Mouse (Mus musculus): ENCODE measurements around the gene Tubb4b. TPM values are rescaled to one million over a fixed set of nuclear protein-coding genes. Genes with fewer than 3 reads are reported as not detected.

The Tubb4b gene
- total and polyA plus RNA-seq, 2 experiments from 2014 or later = 469 to 553 TPM

GRCm38 (mm10) chr2:25177685-25178084, 46.8 kb downstream of the Tubb4b start:
- H3K4me1 ChIP-seq (ENCODE audit: insufficient read depth) = peaks cover 10% of the 10 kb centered on the region; the same call in 1 of the 2 replicates
- no peaks in the 10 kb centered on the region for H3K36me3 ChIP-seq (ENCODE audit: insufficient read depth)
- DNase-seq (peak; percentile 57), ATAC-seq (peak; percentile 13)
- TF ChIP-seq CTCF (IDR thresholded peaks at IDR 0.05; ENCODE audit: low read depth) = no peak
- no peaks in the 10 kb centered on the region for H3K27me3 ChIP-seq (ENCODE audit: insufficient read depth, low read length)
- 0 out of 2 replicates have a peak overlapping the region, but pooled peaks have one; percentile 13 for H3K4me2 ChIP-seq (ENCODE audit: low read depth)
- peak overlapping the region; percentile 15; the same call in 1 of the 2 replicates for H3K9ac ChIP-seq
- H3K4me3 ChIP-seq (ENCODE audit: low read depth, low read length) = no peak overlapping the region
- no peaks in the 10 kb centered on the region for H3K9me3 ChIP-seq (ENCODE audit: low read length)
- 11% methylated on average over 6 of the region's 6 CpGs for WGBS
- H3K27ac ChIP-seq (ENCODE audit: low read depth, low read length) = peak overlapping the region; percentile 78

DNA sequence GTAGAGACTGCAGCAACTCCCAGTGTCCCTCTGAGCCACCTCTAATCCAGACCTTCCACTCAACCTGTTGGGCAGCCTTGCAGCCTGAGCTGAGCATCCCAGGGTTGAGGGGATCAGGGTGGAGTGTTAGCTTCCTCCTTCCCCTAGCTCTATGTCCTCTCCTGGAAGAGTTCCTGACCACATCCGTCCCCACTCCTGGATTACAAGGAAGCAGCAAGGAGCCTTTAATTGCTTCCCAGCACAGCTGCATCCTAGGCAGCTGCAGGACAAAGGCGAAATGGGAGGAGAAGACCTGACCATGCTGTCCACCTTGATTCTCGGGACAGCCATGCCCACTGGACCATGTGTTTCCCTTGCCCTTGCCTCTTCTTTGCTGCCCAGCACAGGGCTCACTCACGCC, 47.4 kb downstream of the Tubb4b start:
- 21% methylated on average over 4 of the region's 4 CpGs for WGBS
- DNase-seq = no peak
- TF ChIP-seq CTCF (IDR thresholded peaks at IDR 0.05; ENCODE audit: low read depth) = no peak
- no peaks in the 10 kb centered on the region for H3K9me3 ChIP-seq (ENCODE audit: low read length)
- peak overlapping the region; percentile 15; the same call in 1 of the 2 replicates for H3K9ac ChIP-seq
- H3K27ac ChIP-seq (ENCODE audit: low read depth, low read length) = peak overlapping the region; percentile 70
- no peak for ATAC-seq
- H3K27me3 ChIP-seq (ENCODE audit: insufficient read depth, low read length) = no peaks in the 10 kb centered on the region
- H3K4me3 ChIP-seq (ENCODE audit: low read depth, low read length) = no peak overlapping the region
- peak overlapping the region; percentile 9; the same call in 1 of the 2 replicates for H3K4me2 ChIP-seq (ENCODE audit: low read depth)
- peaks cover 6% of the 10 kb centered on the region; the same call in 1 of the 2 replicates for H3K4me1 ChIP-seq (ENCODE audit: insufficient read depth)
- H3K36me3 ChIP-seq (ENCODE audit: insufficient read depth) = no peaks in the 10 kb centered on the region

GRCm38 (mm10) chr2:25176573-25176972, 47.9 kb downstream of the Tubb4b start:
- no peaks in the 10 kb centered on the region for H3K36me3 ChIP-seq (ENCODE audit: insufficient read depth)
- H3K4me2 ChIP-seq (ENCODE audit: low read depth) = no peak overlapping the region
- DNase-seq (no peak), ATAC-seq (no peak)
- H3K27me3 ChIP-seq (ENCODE audit: insufficient read depth, low read length) = no peaks in the 10 kb centered on the region
- no peak overlapping the region for H3K9ac ChIP-seq
- TF ChIP-seq CTCF (IDR thresholded peaks at IDR 0.05; ENCODE audit: low read depth) = no peak
- no peaks in the 10 kb centered on the region for H3K9me3 ChIP-seq (ENCODE audit: low read length)
- peaks cover 2% of the 10 kb centered on the region; the same call in 1 of the 2 replicates for H3K4me1 ChIP-seq (ENCODE audit: insufficient read depth)
- no peak overlapping the region for H3K27ac ChIP-seq (ENCODE audit: low read depth, low read length)
- no peak overlapping the region for H3K4me3 ChIP-seq (ENCODE audit: low read depth, low read length)
- 66% methylated on average over 6 of the region's 6 CpGs for WGBS

GRCm38 (mm10) chr2:25175690-25176078, 48.8 kb downstream of the Tubb4b start:
- Histone ChIP-seq H3K36me3 (ENCODE audit: insufficient read depth) (no peaks in the 10 kb centered on the region), H3K27ac (ENCODE audit: low read depth, low read length) (no peak overlapping the region), H3K9me3 (ENCODE audit: low read length) (no peaks in the 10 kb centered on the region), H3K4me1 (ENCODE audit: insufficient read depth) (peaks cover 2% of the 10 kb centered on the region; the same call in 1 of the 2 replicates), H3K9ac (no peak overlapping the region), H3K27me3 (ENCODE audit: insufficient read depth, low read length) (no peaks in the 10 kb centered on the region), H3K4me3 (ENCODE audit: low read depth, low read length) (no peak overlapping the region), H3K4me2 (ENCODE audit: low read depth) (no peak overlapping the region)
- no peak for TF ChIP-seq CTCF (IDR thresholded peaks at IDR 0.05; ENCODE audit: low read depth)
- 74% methylated on average over 4 of the region's 4 CpGs for WGBS
- ATAC-seq (no peak), DNase-seq (no peak)

DNA sequence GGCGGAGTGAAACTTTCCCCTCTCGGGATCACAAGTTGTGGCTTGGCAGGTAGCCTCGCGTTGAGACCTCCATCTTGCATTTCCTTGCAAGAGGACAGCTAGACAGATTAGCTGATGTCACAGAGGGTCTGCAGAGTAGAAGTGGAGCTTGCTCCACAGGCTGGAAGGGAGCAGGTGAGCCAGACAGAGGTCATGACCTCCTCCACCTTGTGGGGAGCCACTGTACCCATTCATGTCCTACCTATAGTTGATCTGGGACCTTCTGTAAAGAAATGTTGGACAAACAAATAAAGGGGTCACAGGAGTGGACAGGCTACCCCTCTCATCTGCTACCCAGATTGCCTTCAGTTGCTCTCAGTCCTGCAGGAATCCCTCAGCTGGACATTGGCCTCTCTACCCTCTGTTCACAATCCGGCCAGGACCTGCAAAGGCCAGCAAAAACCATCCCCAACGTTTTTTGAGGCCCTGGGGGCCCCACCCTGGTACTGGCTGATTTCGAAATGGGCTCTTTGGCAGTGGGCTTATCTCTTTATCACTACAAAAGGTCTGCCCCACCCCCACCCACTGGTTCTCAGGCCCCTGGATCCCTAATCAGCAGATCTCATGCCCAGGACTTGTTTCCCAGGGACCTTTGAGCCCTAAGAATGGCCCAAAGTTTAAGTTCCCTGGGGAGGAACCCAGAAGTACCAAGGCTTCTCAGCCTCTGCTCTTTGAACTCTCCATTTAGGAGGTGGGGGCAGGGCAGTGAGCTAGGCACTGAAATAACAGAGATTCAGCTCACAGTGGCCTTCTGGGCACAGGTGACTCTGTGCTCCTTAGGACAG, 49.4 kb downstream of the Tubb4b start:
- WGBS = 63% methylated on average over 7 of the region's 7 CpGs
- Histone ChIP-seq H3K36me3 (ENCODE audit: insufficient read depth) (no peaks in the 10 kb centered on the region), H3K4me1 (ENCODE audit: insufficient read depth) (peaks cover 2% of the 10 kb centered on the region; the same call in 1 of the 2 replicates), H3K4me2 (ENCODE audit: low read depth) (no peak overlapping the region), H3K27ac (ENCODE audit: low read depth, low read length) (no peak overlapping the region), H3K9ac (no peak overlapping the region), H3K27me3 (ENCODE audit: insufficient read depth, low read length) (no peaks in the 10 kb centered on the region), H3K4me3 (ENCODE audit: low read depth, low read length) (no peak overlapping the region), H3K9me3 (ENCODE audit: low read length) (no peaks in the 10 kb centered on the region)
- DNase-seq (no peak), ATAC-seq (no peak)
- TF ChIP-seq CTCF (IDR thresholded peaks at IDR 0.05; ENCODE audit: low read depth) = no peak

DNA sequence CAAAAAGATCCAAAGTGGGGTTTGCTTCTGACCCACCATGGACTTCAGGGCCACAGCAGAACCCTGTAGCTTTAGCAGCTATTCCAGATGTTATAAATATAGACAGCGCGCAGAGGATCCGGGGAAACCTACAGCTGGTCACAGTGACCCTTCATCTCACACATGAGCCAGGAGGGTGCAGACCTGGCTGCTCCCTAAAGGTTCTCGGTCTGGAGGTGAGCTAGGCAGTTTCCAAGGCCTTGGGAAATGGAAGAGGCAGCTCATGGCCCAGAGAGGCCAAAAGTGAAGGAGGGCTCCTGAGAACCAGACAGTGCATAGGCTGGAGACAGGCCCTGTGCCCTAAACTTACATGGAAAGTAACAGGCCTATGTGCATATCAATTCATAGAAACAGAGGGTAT, 50.7 kb downstream of the Tubb4b start:
- Histone ChIP-seq H3K9me3 (ENCODE audit: low read length) (no peaks in the 10 kb centered on the region), H3K4me2 (ENCODE audit: low read depth) (no peak overlapping the region), H3K9ac (no peak overlapping the region), H3K36me3 (ENCODE audit: insufficient read depth) (no peaks in the 10 kb centered on the region), H3K4me1 (ENCODE audit: insufficient read depth) (peaks cover 6% of the 10 kb centered on the region), H3K27me3 (ENCODE audit: insufficient read depth, low read length) (no peaks in the 10 kb centered on the region), H3K4me3 (ENCODE audit: low read depth, low read length) (no peak overlapping the region), H3K27ac (ENCODE audit: low read depth, low read length) (no peak overlapping the region)
- DNase-seq (no peak), ATAC-seq (no peak)
- TF ChIP-seq CTCF (IDR thresholded peaks at IDR 0.05; ENCODE audit: low read depth) = no peak
- WGBS = 98% methylated on average over 4 of the region's 4 CpGs

DNA sequence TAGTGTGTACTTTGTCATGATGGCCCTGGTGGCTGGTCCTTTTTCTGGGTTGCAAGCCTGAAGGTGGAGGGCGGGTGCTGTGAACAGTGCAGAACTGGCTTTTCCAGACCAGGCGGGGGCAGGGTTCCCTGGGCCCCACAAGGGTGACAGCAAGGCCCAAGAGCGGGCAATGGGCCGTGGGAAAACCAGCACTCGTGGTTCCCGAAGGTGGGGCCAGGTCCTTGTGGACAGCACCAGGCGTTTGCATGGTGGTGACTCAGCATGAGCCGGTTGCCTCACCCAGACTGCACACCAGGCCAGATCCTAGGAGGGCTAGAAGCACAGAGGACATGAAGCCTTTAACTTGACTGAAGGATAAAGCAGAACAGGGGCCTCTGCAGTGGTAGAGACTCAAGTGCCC, 51.9 kb downstream of the Tubb4b start:
- H3K4me3 ChIP-seq (ENCODE audit: low read depth, low read length) = no peak overlapping the region
- H3K4me2 ChIP-seq (ENCODE audit: low read depth) = no peak overlapping the region
- H3K27ac ChIP-seq (ENCODE audit: low read depth, low read length) = no peak overlapping the region
- no peak for TF ChIP-seq CTCF (IDR thresholded peaks at IDR 0.05; ENCODE audit: low read depth)
- H3K9me3 ChIP-seq (ENCODE audit: low read length) = no peaks in the 10 kb centered on the region
- WGBS = 77% methylated on average over 8 of the region's 8 CpGs
- no peak overlapping the region for H3K9ac ChIP-seq
- DNase-seq (no peak), ATAC-seq (no peak)
- H3K36me3 ChIP-seq (ENCODE audit: insufficient read depth) = no peaks in the 10 kb centered on the region
- no peaks in the 10 kb centered on the region for H3K27me3 ChIP-seq (ENCODE audit: insufficient read depth, low read length)
- H3K4me1 ChIP-seq (ENCODE audit: insufficient read depth) = peaks cover 6% of the 10 kb centered on the region

Other genes starting within 250 kb of the Tubb4b start
Only the 30 nearest of the 33 such genes appear.
- 285 and 329 TPM in 2 replicates for gene Nsmf, start 170.3 kb downstream of the Tubb4b start, total RNA-seq (2014; rRNA removed)
- 258 and 262 TPM in 2 replicates for gene Nsmf, start 170.3 kb downstream of the Tubb4b start, polyA plus RNA-seq (2015; fragmentation: Nextera tagmentation; extraction: Ambion mirVana)
- gene Entpd8, start 144.4 kb downstream of the Tubb4b start, total RNA-seq (2014; rRNA removed) = not detected in 2 replicates
- gene Entpd8, start 144.4 kb downstream of the Tubb4b start, polyA plus RNA-seq (2015; fragmentation: Nextera tagmentation; extraction: Ambion mirVana) = not detected in 2 replicates
- gene Noxa1, start 129.6 kb downstream of the Tubb4b start, total RNA-seq (2014; rRNA removed) = not detected in 2 replicates
- gene Noxa1, start 129.6 kb downstream of the Tubb4b start, polyA plus RNA-seq (2015; fragmentation: Nextera tagmentation; extraction: Ambion mirVana) = not detected in 2 replicates
- 38.2 and 40.0 TPM in 2 replicates for gene Nrarp, start 43.9 kb downstream of the Tubb4b start, total RNA-seq (2014; rRNA removed)
- gene Nrarp, start 43.9 kb downstream of the Tubb4b start, polyA plus RNA-seq (2015; fragmentation: Nextera tagmentation; extraction: Ambion mirVana) = 17.0 and 17.8 TPM in 2 replicates
- 1.7 and 3.3 TPM in 2 replicates for gene Tor4a, start 27.8 kb downstream of the Tubb4b start, total RNA-seq (2014; rRNA removed)
- gene Tor4a, start 27.8 kb downstream of the Tubb4b start, polyA plus RNA-seq (2015; fragmentation: Nextera tagmentation; extraction: Ambion mirVana) = 0.92 and 1.2 TPM in 2 replicates
- 94.6 and 115 TPM in 2 replicates for gene Nelfb, start 13.2 kb downstream of the Tubb4b start, total RNA-seq (2014; rRNA removed)
- gene Nelfb, start 13.2 kb downstream of the Tubb4b start, polyA plus RNA-seq (2015; fragmentation: Nextera tagmentation; extraction: Ambion mirVana) = 57.1 and 76.1 TPM in 2 replicates
- not detected in 2 replicates for gene Stpg3, start 10.1 kb downstream of the Tubb4b start, total RNA-seq (2014; rRNA removed)
- gene Stpg3, start 10.1 kb downstream of the Tubb4b start, polyA plus RNA-seq (2015; fragmentation: Nextera tagmentation; extraction: Ambion mirVana) = not detected in 2 replicates
- gene Fam166a, start 6.0 kb downstream of the Tubb4b start, total RNA-seq (2014; rRNA removed) = not detected in 2 replicates
- 0.94 TPM in 1 of 2 replicates, not detected in the other for gene Fam166a, start 6.0 kb downstream of the Tubb4b start, polyA plus RNA-seq (2015; fragmentation: Nextera tagmentation; extraction: Ambion mirVana)
- gene Slc34a3, start 9.7 kb upstream of the Tubb4b start, total RNA-seq (2014; rRNA removed) = not detected in 2 replicates
- not detected in 2 replicates for gene Slc34a3, start 9.7 kb upstream of the Tubb4b start, polyA plus RNA-seq (2015; fragmentation: Nextera tagmentation; extraction: Ambion mirVana)
- not detected in 2 replicates for gene Rnf224, start 12.1 kb upstream of the Tubb4b start, total RNA-seq (2014; rRNA removed)
- gene Rnf224, start 12.1 kb upstream of the Tubb4b start, polyA plus RNA-seq (2015; fragmentation: Nextera tagmentation; extraction: Ambion mirVana) = not detected in 2 replicates
- gene Rnf208, start 17.6 kb upstream of the Tubb4b start, total RNA-seq (2014; rRNA removed) = 77.6 and 84.1 TPM in 2 replicates
- gene Rnf208, start 17.6 kb upstream of the Tubb4b start, polyA plus RNA-seq (2015; fragmentation: Nextera tagmentation; extraction: Ambion mirVana) = 193 and 205 TPM in 2 replicates
- gene Cysrt1, start 17.8 kb upstream of the Tubb4b start, total RNA-seq (2014; rRNA removed) = not detected in 2 replicates
- gene Cysrt1, start 17.8 kb upstream of the Tubb4b start, polyA plus RNA-seq (2015; fragmentation: Nextera tagmentation; extraction: Ambion mirVana) = not detected in 2 replicates
- gene AL732309.1, start 22.2 kb upstream of the Tubb4b start, total RNA-seq (2014; rRNA removed) = 10.1 and 12.8 TPM in 2 replicates
- 3.0 and 3.1 TPM in 2 replicates for gene AL732309.1, start 22.2 kb upstream of the Tubb4b start, polyA plus RNA-seq (2015; fragmentation: Nextera tagmentation; extraction: Ambion mirVana)
- 29.2 and 42.5 TPM in 2 replicates for gene Tmem203, start 30.7 kb upstream of the Tubb4b start, total RNA-seq (2014; rRNA removed)
- gene Tmem203, start 30.7 kb upstream of the Tubb4b start, polyA plus RNA-seq (2015; fragmentation: Nextera tagmentation; extraction: Ambion mirVana) = 22.7 and 27.7 TPM in 2 replicates
- gene Tprn, start 37.9 kb upstream of the Tubb4b start, total RNA-seq (2014; rRNA removed) = 15.2 and 18.1 TPM in 2 replicates
- 16.4 and 18.8 TPM in 2 replicates for gene Tprn, start 37.9 kb upstream of the Tubb4b start, polyA plus RNA-seq (2015; fragmentation: Nextera tagmentation; extraction: Ambion mirVana)
- gene Ssna1, start 47.7 kb upstream of the Tubb4b start, total RNA-seq (2014; rRNA removed) = 108 and 127 TPM in 2 replicates
- 189 and 195 TPM in 2 replicates for gene Ssna1, start 47.7 kb upstream of the Tubb4b start, polyA plus RNA-seq (2015; fragmentation: Nextera tagmentation; extraction: Ambion mirVana)
- gene Anapc2, start 47.8 kb upstream of the Tubb4b start, total RNA-seq (2014; rRNA removed) = 30.2 and 37.9 TPM in 2 replicates
- gene Anapc2, start 47.8 kb upstream of the Tubb4b start, polyA plus RNA-seq (2015; fragmentation: Nextera tagmentation; extraction: Ambion mirVana) = 90.7 and 108 TPM in 2 replicates
- gene Tmem210, start 63.4 kb upstream of the Tubb4b start, total RNA-seq (2014; rRNA removed) = not detected in 2 replicates
- not detected in 2 replicates for gene Tmem210, start 63.4 kb upstream of the Tubb4b start, polyA plus RNA-seq (2015; fragmentation: Nextera tagmentation; extraction: Ambion mirVana)
- not detected in 2 replicates for gene Lrrc26, start 65.2 kb upstream of the Tubb4b start, total RNA-seq (2014; rRNA removed)
- gene Lrrc26, start 65.2 kb upstream of the Tubb4b start, polyA plus RNA-seq (2015; fragmentation: Nextera tagmentation; extraction: Ambion mirVana) = 0.15 TPM in 1 of 2 replicates, not detected in the other
- 77.3 and 88.5 TPM in 2 replicates for gene Grin1, start 94.5 kb upstream of the Tubb4b start, total RNA-seq (2014; rRNA removed)
- 46.9 and 58.2 TPM in 2 replicates for gene Grin1, start 94.5 kb upstream of the Tubb4b start, polyA plus RNA-seq (2015; fragmentation: Nextera tagmentation; extraction: Ambion mirVana)
- gene Man1b1, start 107.6 kb upstream of the Tubb4b start, total RNA-seq (2014; rRNA removed) = 54.0 and 66.1 TPM in 2 replicates
- 35.5 and 43.8 TPM in 2 replicates for gene Man1b1, start 107.6 kb upstream of the Tubb4b start, polyA plus RNA-seq (2015; fragmentation: Nextera tagmentation; extraction: Ambion mirVana)
- 17.4 and 21.7 TPM in 2 replicates for gene Dpp7, start 131.7 kb upstream of the Tubb4b start, total RNA-seq (2014; rRNA removed)
- 15.3 and 19.8 TPM in 2 replicates for gene Dpp7, start 131.7 kb upstream of the Tubb4b start, polyA plus RNA-seq (2015; fragmentation: Nextera tagmentation; extraction: Ambion mirVana)
- gene Uap1l1, start 141.0 kb upstream of the Tubb4b start, total RNA-seq (2014; rRNA removed) = 4.1 and 5.2 TPM in 2 replicates
- 10.4 and 11.9 TPM in 2 replicates for gene Uap1l1, start 141.0 kb upstream of the Tubb4b start, polyA plus RNA-seq (2015; fragmentation: Nextera tagmentation; extraction: Ambion mirVana)
- 13.2 and 13.9 TPM in 2 replicates for gene Sapcd2, start 147.6 kb upstream of the Tubb4b start, total RNA-seq (2014; rRNA removed)
- 9.5 and 12.7 TPM in 2 replicates for gene Sapcd2, start 147.6 kb upstream of the Tubb4b start, polyA plus RNA-seq (2015; fragmentation: Nextera tagmentation; extraction: Ambion mirVana)
- gene Entpd2, start 171.2 kb upstream of the Tubb4b start, total RNA-seq (2014; rRNA removed) = 8.2 and 13.5 TPM in 2 replicates
- 14.2 and 18.2 TPM in 2 replicates for gene Entpd2, start 171.2 kb upstream of the Tubb4b start, polyA plus RNA-seq (2015; fragmentation: Nextera tagmentation; extraction: Ambion mirVana)
- gene Npdc1, start 174.6 kb upstream of the Tubb4b start, total RNA-seq (2014; rRNA removed) = 179 and 188 TPM in 2 replicates
- gene Npdc1, start 174.6 kb upstream of the Tubb4b start, polyA plus RNA-seq (2015; fragmentation: Nextera tagmentation; extraction: Ambion mirVana) = 413 and 442 TPM in 2 replicates
- gene Fut7, start 198.6 kb upstream of the Tubb4b start, total RNA-seq (2014; rRNA removed) = 1.3 TPM in 1 of 2 replicates, not detected in the other
- gene Fut7, start 198.6 kb upstream of the Tubb4b start, polyA plus RNA-seq (2015; fragmentation: Nextera tagmentation; extraction: Ambion mirVana) = 0.17 and 0.23 TPM in 2 replicates
- gene Abca2, start 204.0 kb upstream of the Tubb4b start, total RNA-seq (2014; rRNA removed) = 51.5 and 67.4 TPM in 2 replicates
- gene Abca2, start 204.0 kb upstream of the Tubb4b start, polyA plus RNA-seq (2015; fragmentation: Nextera tagmentation; extraction: Ambion mirVana) = 8.8 and 10.5 TPM in 2 replicates
- gene Clic3, start 232.1 kb upstream of the Tubb4b start, total RNA-seq (2014; rRNA removed) = 0.48 TPM in 1 of 2 replicates, not detected in the other
- 2.5 and 3.6 TPM in 2 replicates for gene Clic3, start 232.1 kb upstream of the Tubb4b start, polyA plus RNA-seq (2015; fragmentation: Nextera tagmentation; extraction: Ambion mirVana)
- gene Paxx, start 236.4 kb upstream of the Tubb4b start, total RNA-seq (2014; rRNA removed) = 154 and 164 TPM in 2 replicates
- gene Paxx, start 236.4 kb upstream of the Tubb4b start, polyA plus RNA-seq (2015; fragmentation: Nextera tagmentation; extraction: Ambion mirVana) = 151 and 154 TPM in 2 replicates